Mouse (Mus musculus): ENCODE measurements around the gene Tm7sf2. TPM values are rescaled to one million over a fixed set of nuclear protein-coding genes. Genes with fewer than 3 reads are reported as not detected.

Tm7sf2 gene
- 10 to 100 TPM; 24.9 to 36.1 (median 27.2) TPM for total RNA-seq (2022)

DNA sequence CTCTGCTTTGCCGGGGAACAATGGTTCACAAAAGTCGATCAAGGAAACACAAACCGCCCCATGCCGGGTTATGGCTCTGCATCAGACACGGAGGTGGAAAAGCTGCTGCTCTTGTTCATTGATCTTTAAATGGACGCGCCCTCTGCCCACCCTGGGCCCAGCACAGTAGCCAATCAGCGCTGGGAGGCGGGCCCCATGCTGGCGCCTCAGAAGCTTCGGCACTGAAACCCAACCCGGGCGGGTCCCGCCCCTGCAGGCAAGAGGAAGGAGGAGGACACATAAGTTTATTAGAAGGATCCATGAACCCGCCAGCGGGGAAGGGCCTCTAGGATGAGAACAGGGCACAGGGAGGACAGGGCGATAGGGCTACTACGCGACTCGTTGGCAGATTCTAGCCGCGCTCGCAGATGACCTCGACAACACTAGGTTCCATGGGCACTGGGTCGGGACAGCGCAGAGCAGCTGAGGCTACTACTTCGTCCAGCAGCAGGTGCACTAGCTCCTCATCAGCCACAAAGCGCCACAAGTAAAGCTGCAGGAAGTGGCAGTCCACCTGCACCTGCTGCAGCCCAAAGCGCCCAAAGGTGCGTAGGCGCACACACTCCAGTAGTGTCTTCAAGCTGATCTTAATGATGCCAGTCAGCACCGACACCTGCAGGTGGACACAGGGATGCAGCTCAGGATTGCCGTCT lies at the start of gene Tm7sf2:
TSS of gene Tm7sf2 (minus strand) at position 650 of the 692 bp plus-strand sequence.
- DNase-seq, result peak; percentile 93

DNA sequence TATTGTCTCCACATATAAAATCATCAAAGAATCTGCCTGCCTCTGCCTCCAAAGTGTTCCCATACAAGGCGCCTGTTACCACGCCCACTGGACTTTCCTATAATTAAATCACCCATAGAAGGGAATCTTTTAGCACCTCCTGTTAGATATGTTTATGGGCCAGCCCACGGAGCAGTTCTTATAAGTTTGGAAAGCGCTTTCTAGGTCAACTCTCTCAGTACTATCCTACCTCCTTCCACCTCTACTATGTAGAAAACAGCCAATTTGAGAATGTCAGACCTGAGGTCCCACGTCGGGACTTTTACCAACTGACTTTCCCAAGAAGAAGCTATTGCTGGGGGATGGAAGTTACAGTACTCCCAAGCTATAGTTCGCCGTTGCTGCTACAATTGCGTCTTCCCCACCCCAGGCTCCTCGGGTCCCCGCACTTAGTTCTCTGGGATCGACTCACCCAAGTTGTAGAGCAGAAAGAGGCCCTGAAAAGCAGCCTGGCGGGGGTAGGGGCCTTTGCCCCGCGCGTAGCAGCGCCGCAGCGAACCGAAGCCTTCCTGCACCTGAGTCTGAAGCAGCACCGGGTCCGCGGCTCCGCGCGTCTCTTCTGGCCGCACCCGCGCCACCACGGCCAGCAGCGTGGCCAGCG lies 49.3 kb upstream of the Tm7sf2 start:
- DNase-seq, result no peak

DNA sequence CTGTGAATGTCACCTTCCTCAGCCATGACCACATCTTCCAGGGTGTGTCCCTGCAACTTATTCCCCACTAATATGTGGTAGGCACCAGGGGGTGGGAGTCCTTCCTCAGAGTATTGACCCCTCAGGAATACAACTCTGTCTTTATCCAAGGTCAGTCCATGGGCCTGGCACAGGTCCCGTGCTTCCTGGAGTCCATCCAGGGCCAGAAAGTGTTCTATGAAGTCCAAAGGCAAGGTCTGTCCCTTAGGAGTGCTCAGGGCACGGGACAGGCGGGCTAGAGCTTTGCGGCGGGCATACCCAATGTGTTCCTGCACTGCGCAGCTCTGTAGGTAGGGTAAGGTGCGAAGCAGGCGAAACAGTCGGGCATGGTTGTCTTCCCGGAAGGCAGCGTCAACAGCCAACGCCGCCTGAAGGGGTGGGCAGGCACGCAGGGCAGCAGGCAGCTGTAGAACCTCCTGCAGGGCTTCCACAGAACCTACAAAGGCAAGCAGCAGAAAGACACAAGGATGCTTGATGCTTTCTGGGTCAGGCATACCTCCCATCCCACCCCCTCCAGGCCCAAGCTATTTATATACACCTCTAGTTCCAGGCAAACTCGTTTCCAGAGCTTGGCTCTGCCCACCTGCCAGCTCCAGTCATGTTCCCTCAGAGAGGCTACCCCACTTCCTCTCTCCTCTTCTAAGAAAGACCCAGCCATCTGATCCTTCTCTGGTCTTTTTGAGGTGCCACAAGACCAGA lies 48.1 kb upstream of the Tm7sf2 start:
- DNase-seq, result no peak

DNA sequence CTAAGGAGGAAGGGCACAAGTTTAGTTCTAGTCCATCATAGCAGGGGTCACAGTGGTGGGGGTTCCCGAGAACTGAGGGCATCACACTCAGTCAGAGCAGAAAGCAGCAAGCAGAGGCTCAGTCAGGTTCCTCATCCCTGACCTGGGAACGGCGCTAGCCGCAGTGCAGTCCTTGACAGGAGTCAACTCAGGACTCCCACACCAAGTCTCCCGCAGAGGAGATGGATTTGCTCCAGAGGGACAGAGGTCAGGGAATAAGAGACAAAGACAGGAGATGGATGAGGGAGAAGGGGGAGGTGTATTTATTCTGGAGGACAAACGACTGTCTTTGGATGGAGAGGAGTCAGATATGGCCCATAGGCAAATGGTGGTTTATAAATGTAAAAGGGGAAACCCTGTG lies 44.9 kb upstream of the Tm7sf2 start:
- no peak for DNase-seq

DNA sequence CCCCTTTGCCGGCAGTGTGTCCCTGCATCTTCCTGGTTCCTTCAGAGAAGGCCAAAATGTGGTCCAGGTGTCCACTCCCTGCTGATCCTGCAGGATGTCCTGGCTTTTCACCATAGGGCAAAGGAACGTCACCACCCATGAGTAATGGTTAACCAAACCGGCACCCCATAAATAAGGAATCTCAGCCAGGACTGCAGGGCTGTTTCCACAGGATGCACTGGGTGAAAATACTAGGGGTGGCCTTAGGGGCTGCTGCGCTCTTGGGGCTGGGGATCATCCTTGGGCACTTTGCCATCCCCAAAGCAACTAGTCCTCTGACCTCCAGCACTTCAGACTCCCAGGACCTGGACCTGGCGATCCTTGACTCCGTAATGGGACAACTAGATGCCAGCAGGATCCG lies 37.4 kb upstream of the Tm7sf2 start, which contains the start of gene Naaladl1:
TSS of gene Naaladl1 (plus strand) at position 197 of the 400 bp plus-strand sequence.
- DNase-seq, result no peak

DNA sequence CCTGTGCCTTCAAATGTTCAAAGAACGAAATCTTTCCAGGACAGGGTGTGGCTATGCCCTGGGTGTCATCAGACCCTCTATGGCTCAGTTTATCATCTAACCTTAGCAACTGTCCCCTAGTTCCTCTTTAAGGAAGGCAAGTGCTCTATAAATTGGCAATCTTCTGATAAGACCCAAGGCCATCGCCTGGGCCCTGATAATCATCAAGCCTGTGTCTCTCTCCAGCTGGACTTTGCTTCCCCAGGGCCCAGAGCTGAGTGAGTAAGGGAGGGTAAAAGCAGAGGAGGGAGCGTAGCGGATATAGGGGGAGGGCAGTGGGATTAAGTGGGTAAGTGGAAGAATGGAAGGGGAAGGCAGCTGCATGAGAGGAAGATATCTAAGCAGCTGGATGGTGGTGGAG lies 36.3 kb upstream of the Tm7sf2 start:
- DNase-seq, result no peak

DNA sequence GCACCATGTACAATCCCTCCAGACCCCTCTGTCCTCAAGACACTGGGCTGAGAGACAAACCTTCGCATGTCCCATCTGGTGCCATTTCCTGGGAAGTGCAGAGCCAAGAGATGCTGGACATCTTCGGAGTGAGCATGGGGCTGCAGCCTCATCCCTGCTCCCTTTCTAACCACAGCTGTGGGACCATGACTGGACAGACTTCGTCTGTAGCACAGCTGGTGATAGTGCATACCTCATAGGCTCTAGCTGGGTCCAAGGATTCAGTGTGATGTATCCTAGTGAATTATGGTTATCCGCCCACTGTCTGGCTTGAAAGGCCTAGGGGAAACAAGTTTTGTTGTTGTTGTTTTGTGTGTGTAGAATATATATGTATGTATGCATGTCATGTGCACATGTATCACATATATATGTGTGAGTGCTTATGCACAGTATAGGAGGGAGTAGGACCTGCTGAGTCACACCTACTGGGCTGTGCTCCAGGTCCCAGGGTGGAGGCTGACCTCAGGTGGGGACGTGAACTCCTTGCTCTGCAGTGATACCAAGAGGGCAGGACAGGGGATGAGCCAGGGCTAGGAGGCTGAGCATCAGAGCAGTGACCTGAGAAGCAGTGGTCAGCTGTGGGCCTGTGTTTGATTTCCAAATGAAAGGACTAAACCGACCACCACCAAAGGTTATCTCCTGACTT lies 34.1 kb upstream of the Tm7sf2 start:
- DNase-seq, result no peak

DNA sequence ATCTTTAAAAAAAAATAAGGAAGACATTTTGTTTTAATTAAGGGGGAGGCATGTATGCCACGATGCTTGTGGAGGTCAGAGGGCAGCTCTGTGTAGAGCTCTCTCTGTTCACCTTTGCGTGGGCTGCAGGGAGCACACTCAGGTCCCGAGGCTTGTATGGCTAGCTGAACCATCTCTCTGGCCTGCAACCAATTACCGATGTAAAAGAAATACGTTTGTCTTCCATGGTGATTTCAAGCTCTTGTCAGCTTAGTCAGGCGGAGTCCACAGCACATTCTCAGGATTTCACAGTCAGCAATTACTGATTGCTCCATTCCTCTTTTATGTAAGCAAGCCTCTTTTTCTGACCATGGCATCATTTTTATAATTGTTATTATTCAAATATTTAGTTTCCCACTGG lies 33.0 kb upstream of the Tm7sf2 start:
- no peak for DNase-seq

DNA sequence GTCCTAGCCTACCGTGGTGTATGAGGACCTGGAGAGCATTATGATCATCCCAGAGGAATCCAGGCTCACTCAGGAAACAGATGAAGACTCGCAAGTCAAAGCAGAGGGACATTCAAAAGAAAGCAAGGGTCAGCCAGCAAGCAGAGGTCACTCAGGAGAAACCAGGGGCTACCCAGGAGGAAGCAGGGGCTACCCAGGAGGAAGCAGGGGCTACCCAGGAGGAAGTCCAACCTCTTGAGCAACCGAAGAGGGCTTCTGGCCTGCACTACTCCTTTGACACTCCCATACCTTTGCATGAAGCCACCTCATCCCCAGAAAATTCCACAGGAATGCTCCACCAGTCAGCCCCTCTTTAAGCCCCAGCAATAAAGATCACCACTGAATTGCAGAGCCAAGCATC lies 29.7 kb upstream of the Tm7sf2 start:
- no peak for DNase-seq

DNA sequence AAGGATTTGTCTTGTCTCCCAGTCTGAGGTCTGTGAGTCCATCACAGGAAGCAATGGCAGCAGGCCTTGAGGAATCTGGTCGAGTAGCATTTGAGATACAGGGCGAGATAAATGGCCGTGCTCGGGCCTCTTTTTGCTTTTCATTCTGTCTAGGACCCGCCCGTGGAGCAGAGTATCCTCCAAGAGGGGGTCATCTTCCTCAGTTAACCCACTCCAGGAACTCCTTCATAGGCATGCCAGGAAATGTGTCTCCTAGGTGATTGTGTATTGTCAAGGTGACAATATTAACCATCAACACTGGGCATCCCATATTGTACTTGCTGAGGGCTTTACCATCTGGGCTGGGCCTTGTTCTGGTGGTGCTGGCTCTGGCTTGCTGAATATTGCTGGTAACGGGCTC lies 25.9 kb upstream of the Tm7sf2 start, which contains the start of gene AC131692.1:
TSS of gene AC131692.1 (plus strand) at position 301 of the 400 bp plus-strand sequence.
- DNase-seq, result no peak

DNA sequence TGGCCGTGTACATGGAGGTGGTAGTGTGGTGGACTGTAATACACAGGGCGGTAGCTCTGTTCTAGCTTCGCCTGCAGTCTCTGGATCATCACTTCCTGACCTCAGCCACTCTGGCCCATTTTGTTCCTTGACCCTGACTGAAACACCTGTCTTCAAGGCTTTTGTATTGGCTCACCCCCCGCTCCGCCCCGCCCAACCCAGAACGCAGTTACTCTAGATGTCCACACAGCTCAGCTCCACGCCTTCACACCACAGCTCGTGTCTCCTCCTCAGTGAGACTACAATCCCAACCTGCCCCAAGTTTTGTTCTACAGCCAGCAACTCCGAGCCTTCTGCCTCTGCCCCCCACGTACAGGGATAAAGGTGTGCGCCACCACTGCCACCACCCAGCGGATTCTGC lies 20.7 kb upstream of the Tm7sf2 start:
- DNase-seq, result no peak

DNA sequence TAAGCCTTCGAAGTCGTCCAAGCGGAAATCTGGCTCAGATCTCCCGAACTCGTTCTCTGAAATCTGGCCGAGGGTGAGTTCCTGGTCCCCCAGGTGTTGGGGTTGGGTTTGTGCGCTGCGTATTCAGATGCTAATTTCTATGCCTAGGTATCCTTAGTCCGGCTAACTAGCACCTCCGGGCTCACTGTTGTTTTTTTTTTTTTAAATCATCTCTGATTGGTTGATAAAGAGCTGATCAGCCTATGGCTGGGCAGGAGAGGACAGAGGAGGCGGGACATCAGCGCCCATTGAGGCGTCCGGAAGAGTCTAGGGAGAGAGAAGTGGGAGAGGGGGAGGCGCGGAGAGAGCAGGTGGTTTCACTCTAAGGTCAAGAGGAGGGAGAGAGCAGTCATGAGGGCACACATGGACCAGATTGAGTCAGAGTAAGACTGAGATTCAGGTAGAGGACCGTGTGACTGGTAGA lies 17.3 kb upstream of the Tm7sf2 start:
- no peak for DNase-seq

DNA sequence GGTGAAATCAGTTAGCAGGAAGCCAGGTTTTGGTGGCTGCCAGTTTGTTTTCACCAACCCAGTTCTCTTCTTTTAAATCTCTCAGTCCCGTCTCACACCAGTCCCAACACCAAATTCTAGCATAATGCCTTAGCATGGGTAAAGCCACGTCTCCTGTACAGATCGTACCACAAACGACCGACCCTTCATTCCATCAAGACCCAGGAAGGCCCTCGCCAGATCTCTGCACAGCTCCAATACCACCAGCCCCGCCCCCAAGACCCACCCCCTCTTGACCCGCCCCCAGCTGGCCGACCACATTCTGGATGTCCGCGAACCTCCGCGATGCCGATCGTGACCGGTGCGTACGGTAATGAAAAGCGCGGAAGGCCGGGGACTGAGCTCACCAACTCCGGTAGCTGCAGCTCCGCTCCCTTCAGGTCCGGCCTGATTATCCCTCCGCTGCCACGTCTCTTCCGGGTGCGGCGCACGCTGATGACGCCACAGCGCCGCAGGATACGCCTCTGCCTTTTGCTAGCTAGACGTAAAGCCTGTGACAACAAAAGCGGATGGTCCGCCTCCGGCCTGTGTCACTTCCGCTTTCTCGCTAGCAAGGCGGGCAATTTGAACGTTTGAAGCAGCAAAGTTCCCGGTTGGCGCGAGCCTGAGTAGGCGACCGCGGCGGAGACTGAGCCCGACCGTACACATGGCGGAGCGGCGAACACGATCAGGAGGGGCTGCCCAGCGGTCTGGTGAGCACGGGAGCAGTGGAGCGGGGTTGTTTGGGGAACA lies 16.5 kb upstream of the Tm7sf2 start, which contains the start of the genes Zfpl1 and Cdca5:
TSS of gene Zfpl1 (minus strand) at position 479 of the 771 bp plus-strand sequence.
TSS of gene Cdca5 (plus strand) at position 506 of the 771 bp plus-strand sequence.
- peak; percentile 96 for DNase-seq

DNA sequence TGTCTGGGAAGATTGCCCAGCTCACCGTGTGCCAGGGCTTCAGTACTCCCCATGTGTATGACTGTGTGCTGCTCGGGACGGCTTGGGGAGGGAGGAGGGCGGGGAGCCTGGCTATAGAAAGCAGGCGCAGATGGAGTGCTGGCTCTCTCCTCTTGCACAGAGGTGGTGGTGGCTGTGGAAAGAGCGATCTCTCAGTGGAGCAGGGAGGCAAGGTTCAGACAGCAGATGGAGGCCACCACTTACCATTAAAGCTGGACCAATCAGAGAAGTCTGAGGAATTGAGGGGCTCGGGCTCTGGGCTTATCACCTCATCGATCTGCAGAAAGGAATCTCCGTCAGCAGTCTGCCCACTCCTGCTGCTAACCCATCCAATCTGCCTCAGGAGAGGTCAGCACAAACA lies 14.0 kb upstream of the Tm7sf2 start, which contains the start of gene Gm28374:
TSS of gene Gm28374 (minus strand) at position 101 of the 400 bp plus-strand sequence.
- DNase-seq, result no peak

DNA sequence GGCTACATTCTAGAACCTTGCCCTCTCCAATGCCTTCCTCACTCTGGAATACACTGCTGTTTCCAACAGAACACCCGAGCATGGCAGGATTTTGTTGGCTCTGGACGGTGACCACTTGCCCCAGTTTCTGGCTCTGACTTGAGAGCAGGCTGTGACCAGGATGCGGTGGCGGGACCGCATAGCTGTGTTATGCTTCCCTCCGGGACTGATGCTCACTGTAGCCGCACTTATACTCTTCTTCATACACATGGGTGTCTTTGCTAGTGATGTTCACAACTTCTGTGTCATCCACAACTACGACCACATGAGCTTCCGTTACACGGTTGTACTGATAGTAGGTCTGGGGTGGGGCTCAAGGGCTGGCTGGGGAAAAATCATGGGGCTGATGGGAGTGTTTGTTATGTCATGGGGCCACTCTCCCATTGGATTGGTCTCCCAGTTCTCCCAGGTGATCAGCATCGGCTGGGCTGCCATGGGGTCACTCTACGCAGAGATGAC lies 11.9 kb upstream of the Tm7sf2 start, which contains the start of gene Tmem262:
TSS of gene Tmem262 (plus strand) at position 51 of the 498 bp plus-strand sequence.
- no peak for DNase-seq

DNA sequence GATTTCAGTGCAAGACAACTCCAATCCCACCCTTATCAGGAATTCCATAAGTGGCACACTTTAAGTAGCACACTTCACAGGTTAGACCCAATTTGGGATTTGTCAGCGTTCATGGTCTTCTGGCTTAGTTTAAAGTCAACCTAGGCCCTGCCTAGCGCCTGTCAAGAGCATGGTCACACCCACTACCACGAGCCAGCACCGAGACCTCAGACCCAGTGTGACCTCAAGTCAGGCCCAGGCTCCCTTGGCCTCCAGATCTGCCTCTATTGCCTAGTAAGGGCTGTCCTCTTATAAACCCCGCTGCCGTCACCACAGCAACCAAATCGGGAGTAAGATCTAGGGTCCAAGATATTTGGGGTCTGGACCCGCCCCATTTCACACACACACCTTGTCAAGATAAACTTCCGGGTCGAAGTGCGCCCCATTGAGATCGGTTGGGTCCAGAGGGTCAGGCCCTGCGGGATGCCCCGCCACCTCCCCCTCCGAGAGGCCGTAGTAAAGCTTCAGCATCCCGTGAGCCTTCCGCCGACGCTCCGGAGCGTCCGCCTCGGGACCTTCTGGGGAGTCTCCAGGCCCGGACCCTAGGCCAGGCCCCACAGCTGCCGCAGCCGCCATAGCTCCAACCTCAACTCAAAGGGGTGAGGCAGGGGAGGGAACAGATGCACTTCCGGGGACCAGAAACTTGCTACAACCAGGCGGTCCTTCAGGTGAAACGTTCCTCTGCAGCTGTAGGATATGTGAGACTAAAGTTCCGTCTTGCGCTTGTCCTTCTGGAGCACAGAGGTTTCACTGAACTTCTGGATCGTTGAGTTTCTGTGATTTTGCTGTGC lies 8.6 kb upstream of the Tm7sf2 start, which contains the start of gene Vps51:
TSS of gene Vps51 (minus strand) at position 668 of the 830 bp plus-strand sequence.
- DNase-seq, result peak; percentile 80

DNA sequence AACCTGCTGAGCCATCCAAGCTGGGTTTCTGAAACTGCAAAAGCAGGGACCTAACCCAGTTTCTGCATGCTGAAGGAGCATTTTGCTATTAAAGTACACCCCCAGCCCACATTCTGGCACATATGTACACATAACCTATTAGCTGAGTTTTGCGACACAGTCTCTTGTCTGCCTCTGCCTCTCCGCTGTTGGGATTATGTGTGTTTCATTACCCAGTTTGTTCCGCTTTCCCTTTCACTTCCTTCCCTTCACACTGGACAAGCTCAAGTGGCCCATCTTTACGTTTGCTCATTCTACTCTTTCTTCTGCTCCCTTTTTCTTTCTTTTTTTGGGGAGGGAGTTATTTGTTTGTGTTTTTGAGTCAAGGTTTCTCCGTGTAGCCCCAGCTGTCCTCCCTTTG lies 5.7 kb upstream of the Tm7sf2 start:
- no peak for DNase-seq

DNA sequence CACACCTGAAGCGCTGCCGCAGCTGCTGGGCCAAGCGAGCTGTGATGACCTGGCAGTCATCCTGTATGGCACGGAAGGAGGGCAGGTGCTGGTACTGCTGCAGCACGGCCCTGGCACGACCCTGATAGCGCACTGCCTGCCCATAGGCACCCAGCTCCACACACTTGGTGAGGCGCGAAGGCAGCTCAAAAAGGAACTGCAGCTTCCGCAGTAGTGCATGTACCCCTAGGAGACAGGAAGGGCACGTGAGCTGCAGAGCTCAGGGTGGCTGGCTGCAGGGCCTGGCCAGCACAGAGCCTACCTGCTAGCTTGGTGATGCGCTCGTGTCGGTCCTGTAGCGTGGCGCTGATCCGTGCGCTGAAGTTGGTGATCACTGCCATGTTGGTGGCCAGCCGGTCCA lies 3.1 kb upstream of the Tm7sf2 start:
- no peak for DNase-seq

DNA sequence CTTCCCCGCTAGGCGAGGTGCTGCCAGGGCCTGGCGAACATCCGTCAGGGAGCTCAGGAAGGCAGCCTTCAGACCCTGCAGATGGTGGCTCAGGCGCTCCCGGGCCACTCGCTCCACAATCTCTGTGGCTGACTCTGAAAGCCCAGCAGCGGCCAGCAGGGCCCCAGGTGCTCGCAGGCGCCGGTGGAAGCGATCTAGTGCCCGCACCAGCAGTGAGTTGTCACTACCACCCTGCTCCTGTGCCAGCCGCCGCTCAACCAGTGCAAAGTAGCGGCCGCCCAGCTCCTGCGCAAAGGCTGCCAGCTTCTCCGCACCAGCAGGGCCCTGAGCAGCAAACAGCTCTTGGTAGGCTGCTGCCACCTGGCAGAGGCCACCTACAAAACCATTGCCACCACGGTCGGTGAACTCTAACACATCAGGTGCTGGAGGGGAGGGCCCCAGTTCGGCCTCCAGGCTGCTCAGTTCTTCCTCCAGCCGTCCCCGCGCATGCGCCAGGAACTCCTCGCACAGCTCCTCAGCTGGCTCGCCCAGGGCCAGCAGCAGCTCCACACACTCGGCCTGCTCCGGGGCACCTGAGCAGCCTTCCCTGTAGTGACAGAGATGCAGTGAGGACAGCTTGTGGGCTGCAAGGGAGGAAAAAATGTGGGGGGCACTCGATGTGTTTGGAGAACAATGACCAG lies 2.5 kb upstream of the Tm7sf2 start:
- no peak for DNase-seq

DNA sequence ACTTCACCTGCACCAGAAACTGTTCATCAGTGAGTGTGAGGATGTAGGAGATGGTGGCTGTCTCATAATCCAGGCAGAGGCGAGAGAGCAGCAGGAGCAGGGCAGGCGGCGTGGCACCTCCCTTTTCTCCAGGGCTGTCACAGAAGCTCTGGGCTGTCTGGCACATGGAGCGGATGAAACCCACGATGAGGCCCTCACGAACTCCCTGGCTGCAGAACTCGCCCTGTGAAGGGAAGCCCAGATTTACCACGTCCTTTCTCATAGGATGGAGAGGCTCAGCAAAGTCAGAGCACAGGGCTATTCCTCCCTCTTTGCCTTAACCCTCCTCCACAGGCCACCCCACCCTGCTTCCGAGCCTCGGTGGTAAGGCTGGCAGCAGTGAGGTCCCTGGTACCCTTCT lies 1.7 kb upstream of the Tm7sf2 start:
- no peak for DNase-seq

Data from adrenal gland, adult 8-10 months (tissue).